Mouse (Mus musculus) neural tube, embryonic 14.5 days (tissue): ENCODE measurements at regions not wholly inside any gene's neighbourhood (a gene's known extent, or its start where the extent isn't known, plus 50 kb on each side); places are given as distances from the start of the nearest gene placed in this dataset.

Experiments used
- ATAC-seq: fragments of 200-750 bp; cut with Nextera tagmentation; 2 replicates; pipeline ENCODE4 v1.8.0; 2017; ENCODE audit warnings: low read depth, mild to moderate bottlenecking, moderate TSS enrichment, moderate library complexity
- H3K27ac ChIP-seq: fragments of 300-500 bp; sonication (generic); 2 replicates; pipeline ENCODE4 v1.5.1; 2014; ENCODE audit warnings: low read depth, mild to moderate bottlenecking, control low read depth, low read length, moderate library complexity, mixed read lengths
- H3K27me3 ChIP-seq: fragments of 300-500 bp; sonication (generic); 2 replicates; pipeline ENCODE4 v1.6.1; 2014; ENCODE audit warnings: low read length; ENCODE audit not compliant: control insufficient read depth, insufficient read depth
- H3K36me3 ChIP-seq: fragments of 300-500 bp; sonication (generic); 2 replicates; pipeline ENCODE4 v1.6.1; 2014; ENCODE audit warnings: low read length, mixed read lengths; ENCODE audit not compliant: control insufficient read depth, insufficient read depth
- H3K4me1 ChIP-seq: fragments of 300-500 bp; sonication (generic); 2 replicates; pipeline ENCODE4 v1.6.1; 2014; ENCODE audit warnings: low read length; ENCODE audit not compliant: control insufficient read depth, insufficient read depth
- H3K4me2 ChIP-seq: fragments of 300-500 bp; sonication (generic); 2 replicates; pipeline ENCODE4 v1.6.1; 2014; ENCODE audit warnings: mild to moderate bottlenecking, low read depth, low read length, control low read depth
- H3K4me3 ChIP-seq: fragments of 300-500 bp; sonication (generic); 2 replicates; pipeline ENCODE4 v1.5.1; 2014; ENCODE audit warnings: low read depth, low read length, control low read depth, mixed read lengths
- H3K9ac ChIP-seq: fragments of 300-500 bp; sonication (generic); replicated peaks from 2 replicates; pipeline ENCODE4 v1.6.1; 2014; ENCODE audit warnings: low read depth, mild to moderate bottlenecking, control low read depth, low read length, mixed read lengths
- H3K9me3 ChIP-seq: fragments of 300-500 bp; sonication (generic); 2 replicates; pipeline ENCODE4 v1.6.1; 2016; ENCODE audit warnings: low read length; ENCODE audit not compliant: control insufficient read depth
- WGBS: fragments of 180-500 bp; shearing (Covaris S2); extraction: QIAGEN DNeasy Blood & Tissue Kit; methylation state at CpG from one replicate; pipeline ENCODE4 v1.1.7; 2014; 5-methylcytosine and 5-hydroxymethylcytosine counted together

- WGBS: 91% methylated on average over 3 of the region's 3 CpGs
- Histone ChIP-seq H3K27me3 (no peaks in the 10 kb centered on the region), H3K4me3 (no peak overlapping the region), H3K36me3 (no peaks in the 10 kb centered on the region), H3K9me3 (no peaks in the 10 kb centered on the region), H3K4me1 (no peaks in the 10 kb centered on the region), H3K4me2 (no peak overlapping the region), H3K9ac (no peak overlapping the region), H3K27ac (no peak overlapping the region)
- ATAC-seq: no peak
Observed at GRCm38 (mm10) chr17:16247681-16248080, 416.8 kb upstream of the Rgmb start.

DNA sequence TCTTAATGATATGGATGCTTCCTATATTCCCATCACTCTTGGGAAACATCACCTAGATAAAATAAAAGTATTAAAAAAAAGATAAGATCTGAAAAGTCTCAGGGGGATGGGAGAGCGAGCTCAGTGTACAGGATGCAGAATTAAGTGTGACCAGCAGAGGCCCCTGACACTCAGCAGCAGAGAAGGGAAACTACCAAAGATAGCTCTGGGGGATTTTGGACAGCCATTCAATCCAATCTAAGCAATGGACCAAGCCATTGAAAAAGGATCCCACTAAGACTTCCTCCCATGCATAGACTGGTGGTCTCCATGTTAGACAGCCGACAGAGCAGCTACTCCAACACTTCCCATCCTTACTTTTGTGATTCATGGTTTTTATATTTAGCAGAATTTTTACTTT is 390.4 kb upstream of the Rgmb start:
- no peaks in the 10 kb centered on the region for H3K36me3 ChIP-seq
- no peak overlapping the region for H3K9ac ChIP-seq
- ATAC-seq: no peak
- no peak overlapping the region for H3K4me3 ChIP-seq
- 91% methylated on average over 2 of the region's 2 CpGs for WGBS
- H3K4me1 ChIP-seq: no peaks in the 10 kb centered on the region
- H3K4me2 ChIP-seq: no peak overlapping the region
- no peak overlapping the region for H3K27ac ChIP-seq
- no peaks in the 10 kb centered on the region for H3K27me3 ChIP-seq
- H3K9me3 ChIP-seq: no peaks in the 10 kb centered on the region

GRCm38 (mm10) chr17:16219675-16220566 is 389.1 kb upstream of the Rgmb start:
- H3K27ac ChIP-seq: no peak overlapping the region
- no peaks in the 10 kb centered on the region for H3K4me1 ChIP-seq
- no peaks in the 10 kb centered on the region for H3K36me3 ChIP-seq
- H3K9ac ChIP-seq: no peak overlapping the region
- H3K9me3 ChIP-seq: no peaks in the 10 kb centered on the region
- no peak for ATAC-seq
- 81% methylated on average over 13 of the region's 13 CpGs for WGBS
- H3K27me3 ChIP-seq: no peaks in the 10 kb centered on the region
- H3K4me2 ChIP-seq: no peak overlapping the region
- no peak overlapping the region for H3K4me3 ChIP-seq

DNA sequence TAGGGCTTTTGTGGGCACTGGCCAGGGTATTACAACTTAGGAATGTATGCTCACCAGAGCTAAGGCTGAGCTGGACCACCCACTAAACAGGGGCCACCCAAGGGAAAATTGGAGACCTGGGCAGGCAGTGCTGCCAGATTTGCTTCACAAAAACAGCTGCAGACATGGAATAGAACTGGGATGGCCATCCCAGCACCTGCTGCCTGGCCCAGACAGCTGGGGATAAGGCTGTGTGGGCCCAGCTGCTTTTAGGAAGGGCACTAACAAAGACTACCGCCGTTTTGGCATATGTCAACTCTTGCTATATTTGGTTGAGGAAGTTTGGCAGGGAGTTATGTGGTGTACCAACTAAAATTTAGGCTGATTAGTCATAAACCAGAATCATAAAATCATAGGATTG is 387.8 kb upstream of the Rgmb start:
- 53% methylated on average over 2 of the region's 2 CpGs for WGBS
- Histone ChIP-seq H3K36me3 (no peaks in the 10 kb centered on the region), H3K27me3 (no peaks in the 10 kb centered on the region), H3K4me3 (no peak overlapping the region), H3K4me2 (no peak overlapping the region), H3K9me3 (no peaks in the 10 kb centered on the region), H3K27ac (no peak overlapping the region), H3K4me1 (no peaks in the 10 kb centered on the region), H3K9ac (no peak overlapping the region)
- no peak for ATAC-seq

GRCm38 (mm10) chr17:16216796-16217195 is 386.0 kb upstream of the Rgmb start:
- Histone ChIP-seq H3K36me3 (no peaks in the 10 kb centered on the region), H3K27me3 (no peaks in the 10 kb centered on the region), H3K4me2 (no peak overlapping the region), H3K27ac (no peak overlapping the region), H3K4me3 (no peak overlapping the region), H3K4me1 (no peaks in the 10 kb centered on the region), H3K9ac (no peak overlapping the region), H3K9me3 (no peaks in the 10 kb centered on the region)
- 77% methylated on average over 2 of the region's 2 CpGs for WGBS
- ATAC-seq: no peak

DNA sequence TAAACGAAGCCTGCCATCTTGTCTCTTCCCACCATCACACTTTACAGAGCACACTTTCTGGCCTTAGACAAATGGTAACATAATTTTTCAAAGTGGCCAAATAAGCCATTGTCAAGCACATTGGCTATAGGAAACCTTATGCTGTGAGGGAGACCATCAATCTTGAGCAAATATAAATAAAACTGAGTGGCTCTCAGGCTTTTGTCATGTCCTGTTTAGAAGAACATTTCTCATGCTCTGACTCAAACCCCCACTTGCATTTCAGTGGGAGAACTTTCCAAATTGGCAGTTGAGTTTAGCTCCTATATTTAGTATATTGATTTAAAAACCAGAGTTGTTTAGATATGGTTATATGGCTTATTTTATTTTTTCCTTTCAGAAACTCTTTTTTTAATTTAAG is 362.8 kb upstream of the Rgmb start:
- H3K9ac ChIP-seq: no peak overlapping the region
- 61% methylated on average over 1 of the region's 1 CpGs for whole genome bisulfite sequencing
- H3K36me3 ChIP-seq: no peaks in the 10 kb centered on the region
- H3K9me3 ChIP-seq: no peaks in the 10 kb centered on the region
- H3K27ac ChIP-seq: no peak overlapping the region
- no peaks in the 10 kb centered on the region for H3K4me1 ChIP-seq
- ATAC-seq: no peak
- H3K27me3 ChIP-seq: no peaks in the 10 kb centered on the region
- H3K4me3 ChIP-seq: no peak overlapping the region
- H3K4me2 ChIP-seq: no peak overlapping the region

DNA sequence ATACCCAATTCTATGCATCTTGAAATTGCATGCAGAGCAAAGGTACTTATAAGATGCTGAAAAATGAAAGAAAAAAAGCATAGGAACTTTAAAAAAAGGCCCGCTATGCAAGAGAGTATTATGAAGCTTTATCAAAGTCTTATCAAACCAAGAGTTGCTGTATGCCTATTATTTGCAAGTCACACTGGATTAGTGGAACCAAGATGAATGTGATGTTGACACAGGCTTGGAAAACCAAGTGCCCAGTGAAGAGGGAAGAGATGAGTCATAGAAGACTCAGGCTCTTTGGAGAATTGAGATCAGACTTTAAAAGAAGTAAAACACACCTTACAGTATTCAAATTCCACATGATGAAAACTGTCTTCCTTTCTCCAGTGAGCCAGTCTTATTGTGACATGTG is 350.0 kb upstream of the Rgmb start:
- ATAC-seq: no peak
- Histone ChIP-seq H3K4me2 (no peak overlapping the region), H3K27me3 (no peaks in the 10 kb centered on the region), H3K27ac (no peak overlapping the region), H3K4me1 (no peaks in the 10 kb centered on the region), H3K36me3 (no peaks in the 10 kb centered on the region), H3K9ac (no peak overlapping the region), H3K4me3 (no peak overlapping the region), H3K9me3 (no peaks in the 10 kb centered on the region)
- 100% methylated on average over 1 of the region's 1 CpGs for WGBS

GRCm38 (mm10) chr17:16178102-16178501 is 347.3 kb upstream of the Rgmb start:
- Histone ChIP-seq H3K36me3 (no peaks in the 10 kb centered on the region), H3K4me3 (no peak overlapping the region), H3K9ac (no peak overlapping the region), H3K9me3 (no peaks in the 10 kb centered on the region), H3K4me2 (no peak overlapping the region), H3K27ac (no peak overlapping the region), H3K27me3 (no peaks in the 10 kb centered on the region), H3K4me1 (no peaks in the 10 kb centered on the region)
- no peak for ATAC-seq
- WGBS: 49% methylated on average over 2 of the region's 2 CpGs

GRCm38 (mm10) chr17:16176782-16177510 is 346.1 kb upstream of the Rgmb start:
- no peak overlapping the region for H3K9ac ChIP-seq
- H3K27ac ChIP-seq: no peak overlapping the region
- no peaks in the 10 kb centered on the region for H3K9me3 ChIP-seq
- ATAC-seq: no peak
- no peaks in the 10 kb centered on the region for H3K4me1 ChIP-seq
- 26% methylated on average over 8 of the region's 8 CpGs for WGBS
- no peak overlapping the region for H3K4me3 ChIP-seq
- no peaks in the 10 kb centered on the region for H3K36me3 ChIP-seq
- no peak overlapping the region for H3K4me2 ChIP-seq
- H3K27me3 ChIP-seq: no peaks in the 10 kb centered on the region
